Mouse (Mus musculus) olfactory bulb, adult 2 months (tissue): ENCODE measurements around the gene Bach2.

Experiments used
- CTCF ChIP-seq: fragments of 200-500 bp; IDR thresholded peaks from 2 replicates; pipeline ENCODE4 v1.5.1; 2012; ENCODE audit warnings: low read depth, mild to moderate bottlenecking, low read length, moderate library complexity; ENCODE audit not compliant: insufficient read depth
- POLR2A ChIP-seq: fragments of 200-500 bp; IDR thresholded peaks from 2 replicates; pipeline ENCODE4 v1.6.1; 2012; ENCODE audit warnings: mild to moderate bottlenecking, low read depth, low read length, moderate library complexity; ENCODE audit not compliant: insufficient read depth

- no peak for TF ChIP-seq CTCF
- no peak for TF ChIP-seq POLR2A
These were observed 192.4 kb downstream of the Bach2 start for GRCm38 (mm10) chr4:32430981-32431380.
